ENCODE assay signal across 13 mouse cellular contexts in the genomic region with DNA sequence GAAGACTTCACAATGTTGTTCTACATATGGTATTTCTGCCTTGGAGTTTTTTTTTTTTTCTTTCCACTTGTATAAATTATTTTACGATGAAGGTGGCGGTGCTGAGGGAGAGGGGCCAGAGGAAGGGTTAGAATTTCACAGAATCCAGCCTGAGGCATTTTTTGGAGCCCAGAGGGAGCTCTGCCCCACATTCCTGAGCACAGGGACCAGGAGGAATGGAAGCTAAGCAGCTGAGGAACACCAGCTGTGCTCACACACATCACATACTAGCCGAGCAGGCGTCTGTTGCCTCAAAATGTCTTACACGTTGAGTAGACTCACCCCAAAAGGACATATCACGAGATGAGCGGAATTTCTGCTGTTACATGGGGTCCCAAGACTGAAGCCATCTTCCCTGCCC.
DNase-seq lines count a peak whose midpoint lies in the region; ATAC-seq lines count a peak whose summit lies in the region.
"Had no signal": no experiment of that assay in that cellular context is flagged by ENCODE, and none has a peak within 500 bp of the region (broad histone marks: within the 10 kb centered on the region; RNA-seq: fewer than 3 reads in every experiment).

No protein-coding gene starts in this region.

- H3K4me3 ChIP-seq in hindbrain, embryonic 10.5 days = no peak overlapping the region
- no peak overlapping the region for H3K4me3 ChIP-seq in hindbrain, embryonic 12.5 days
- no peak overlapping the region for H3K4me3 ChIP-seq in midbrain, embryonic 10.5 days
- no peak overlapping the region for H3K4me3 ChIP-seq in midbrain, embryonic 11.5 days (ENCODE audit: low read depth, low read length)
- H3K4me3 ChIP-seq in limb, embryonic 10.5 days = no peak overlapping the region
- H3K4me3 ChIP-seq in stomach, embryonic 16.5 days (replicated peaks; ENCODE audit: low read length) = no peak overlapping the region
- H3K4me3 ChIP-seq: liver, embryonic 15.5 days had no signal

- DNase-seq in hindbrain, embryonic 10.5 days (ENCODE audit: low spot score) = no peak
- no peak for DNase-seq in midbrain, embryonic 10.5 days (ENCODE audit: low spot score)
- no peak for DNase-seq in midbrain, embryonic 11.5 days (ENCODE audit: low spot score, missing footprints)
- no peak for DNase-seq in limb, embryonic 10.5 days (ENCODE audit: low spot score)
- DNase-seq in spleen, postnatal 14 days (ENCODE audit: low spot score in 2 of 2) = no peak
- DNase-seq: cerebellum, adult 9-11 months; layer of hippocampus, postnatal 36 days; thymus, postnatal 36 days had no signal

- WGBS in hindbrain, embryonic 10.5 days = 56% methylated on average over 7 of the region's 7 CpGs
- 59% methylated on average over 7 of the region's 7 CpGs for WGBS in hindbrain, embryonic 12.5 days
- 74% methylated on average over 7 of the region's 7 CpGs for WGBS in midbrain, embryonic 10.5 days
- WGBS in midbrain, embryonic 11.5 days = 72% methylated on average over 7 of the region's 7 CpGs
- WGBS in limb, embryonic 10.5 days = 54% methylated on average over 7 of the region's 7 CpGs
- WGBS in stomach, embryonic 16.5 days = 39% methylated on average over 7 of the region's 7 CpGs

- peak overlapping the region; percentile 56 for H3K27ac ChIP-seq in hindbrain, embryonic 10.5 days
- H3K27ac ChIP-seq in hindbrain, embryonic 12.5 days = no peak overlapping the region; the same call in 1 of the 2 replicates
- H3K27ac ChIP-seq in midbrain, embryonic 10.5 days (replicated peaks) = 0 out of 2 replicates have a peak overlapping the region, but pooled peaks have one; percentile 1
- no peak overlapping the region for H3K27ac ChIP-seq in midbrain, embryonic 11.5 days (ENCODE audit: low read depth, low read length)
- peak overlapping the region; percentile 86 for H3K27ac ChIP-seq in limb, embryonic 10.5 days
- H3K27ac ChIP-seq in stomach, embryonic 16.5 days (ENCODE audit: low read length) = peak overlapping the region; percentile 72
- H3K27ac ChIP-seq: liver, embryonic 15.5 days had no signal

- peaks cover 23% of the 10 kb centered on the region for H3K4me1 ChIP-seq in hindbrain, embryonic 10.5 days (replicated peaks)
- peaks cover 12% of the 10 kb centered on the region; the same call in 1 of the 2 replicates for H3K4me1 ChIP-seq in hindbrain, embryonic 12.5 days
- H3K4me1 ChIP-seq in midbrain, embryonic 10.5 days = peaks cover 22% of the 10 kb centered on the region
- no peaks in the 10 kb centered on the region for H3K4me1 ChIP-seq in midbrain, embryonic 11.5 days (ENCODE audit: control insufficient read depth, insufficient read depth, low read length)
- H3K4me1 ChIP-seq in limb, embryonic 10.5 days = peaks cover 54% of the 10 kb centered on the region
- H3K4me1 ChIP-seq in stomach, embryonic 16.5 days (ENCODE audit: control insufficient read depth, insufficient read depth, low read length) = peaks cover 10% of the 10 kb centered on the region
- H3K4me1 ChIP-seq: liver, embryonic 15.5 days; megakaryocyte, embryonic 14.5 days had no signal

- H3K4me2 ChIP-seq in hindbrain, embryonic 12.5 days (replicated peaks) = no peak overlapping the region
- H3K4me2 ChIP-seq in midbrain, embryonic 11.5 days = no peak overlapping the region
- H3K4me2 ChIP-seq in stomach, embryonic 16.5 days (ENCODE audit: low read depth, low read length) = no peak overlapping the region
- H3K4me2 ChIP-seq: liver, embryonic 15.5 days had no signal

- no peaks in the 10 kb centered on the region for H3K36me3 ChIP-seq in hindbrain, embryonic 10.5 days
- no peaks in the 10 kb centered on the region for H3K36me3 ChIP-seq in hindbrain, embryonic 12.5 days
- H3K36me3 ChIP-seq in midbrain, embryonic 10.5 days = no peaks in the 10 kb centered on the region
- no peaks in the 10 kb centered on the region for H3K36me3 ChIP-seq in midbrain, embryonic 11.5 days (ENCODE audit: control insufficient read depth, insufficient read depth, low read length)
- no peaks in the 10 kb centered on the region for H3K36me3 ChIP-seq in limb, embryonic 10.5 days
- no peaks in the 10 kb centered on the region for H3K36me3 ChIP-seq in stomach, embryonic 16.5 days (ENCODE audit: control insufficient read depth, insufficient read depth, low read length)
- H3K36me3 ChIP-seq: liver, embryonic 15.5 days had no signal

- no peaks in the 10 kb centered on the region for H3K9me3 ChIP-seq in hindbrain, embryonic 10.5 days
- H3K9me3 ChIP-seq in hindbrain, embryonic 12.5 days (replicated peaks) = no peaks in the 10 kb centered on the region
- no peaks in the 10 kb centered on the region for H3K9me3 ChIP-seq in midbrain, embryonic 10.5 days (replicated peaks)
- H3K9me3 ChIP-seq in midbrain, embryonic 11.5 days (ENCODE audit: control insufficient read depth, low read length) = no peaks in the 10 kb centered on the region
- no peaks in the 10 kb centered on the region for H3K9me3 ChIP-seq in limb, embryonic 10.5 days (replicated peaks)
- H3K9me3 ChIP-seq in stomach, embryonic 16.5 days (replicated peaks; ENCODE audit: control insufficient read depth, low read length) = no peaks in the 10 kb centered on the region
- H3K9me3 ChIP-seq: liver, embryonic 15.5 days; megakaryocyte, embryonic 14.5 days had no signal

- ATAC-seq in hindbrain, embryonic 12.5 days (ENCODE audit: low FRiP score) = no peak
- ATAC-seq in midbrain, embryonic 11.5 days (ENCODE audit: low FRiP score) = no peak
- ATAC-seq in stomach, embryonic 16.5 days (ENCODE audit: insufficient read depth, low FRiP score) = peak; percentile 42; the same call in 1 of the 2 replicates
- ATAC-seq in megakaryocyte-erythroid progenitor cell, adult 5-6 weeks (replicated peaks; ENCODE audit: low FRiP score, low TSS enrichment, poor library complexity, severe bottlenecking) = no peak

- H3K9ac ChIP-seq in hindbrain, embryonic 12.5 days = no peak overlapping the region
- no peak overlapping the region for H3K9ac ChIP-seq in midbrain, embryonic 11.5 days (ENCODE audit: low read length)
- no peak overlapping the region for H3K9ac ChIP-seq in stomach, embryonic 16.5 days (ENCODE audit: low read length)
- H3K9ac ChIP-seq: liver, embryonic 15.5 days had no signal

- 0 out of 2 replicates have a peak, but pooled peaks cover 2% of the 10 kb centered on the region for H3K27me3 ChIP-seq in hindbrain, embryonic 10.5 days (ENCODE audit: insufficient read depth, poor library complexity, severe bottlenecking)
- H3K27me3 ChIP-seq in hindbrain, embryonic 12.5 days = no peaks in the 10 kb centered on the region
- H3K27me3 ChIP-seq in midbrain, embryonic 10.5 days (ENCODE audit: low read depth, poor library complexity, severe bottlenecking) = no peaks in the 10 kb centered on the region; the same call in 1 of the 2 replicates
- H3K27me3 ChIP-seq in midbrain, embryonic 11.5 days (ENCODE audit: control insufficient read depth, insufficient read depth, low read length) = no peaks in the 10 kb centered on the region
- H3K27me3 ChIP-seq in limb, embryonic 10.5 days (ENCODE audit: low read depth, poor library complexity, severe bottlenecking) = no peaks in the 10 kb centered on the region
- H3K27me3 ChIP-seq in stomach, embryonic 16.5 days (ENCODE audit: control insufficient read depth, insufficient read depth, low read length) = no peaks in the 10 kb centered on the region
- H3K27me3 ChIP-seq: liver, embryonic 15.5 days had no signal

Comparison
In these comparisons a context has a peak if more than half of its experiments do, and no peak if none do; other contexts are left out.
1. H3K27ac ChIP-seq: peak in hindbrain, embryonic 10.5 days (single experiment), midbrain, embryonic 10.5 days (single experiment), limb, embryonic 10.5 days (single experiment) and stomach, embryonic 16.5 days (single experiment); none in hindbrain, embryonic 12.5 days (single experiment) and midbrain, embryonic 11.5 days (single experiment).